Mouse (Mus musculus) hindbrain, postnatal 0 days (tissue): ENCODE data around the gene Lrrc34. TPM values are rescaled to one million over a fixed set of nuclear protein-coding genes. Genes with fewer than 3 reads are reported as not detected.
A peak's percentile ranks its signal among the peaks of the same experiment; 100 is the strongest.

Source experiments
- ATAC-seq: fragments of 200-750 bp; cut with Nextera tagmentation; 2 replicates; pipeline ENCODE4 v1.8.0; 2017; ENCODE audit warnings: mild to moderate bottlenecking, moderate TSS enrichment, moderate library complexity
- DNase-seq: peaks from one replicate; pipeline ENCODE4 v3.0.0-alpha.2; 2015; ENCODE audit warnings: low spot score
- H3K27ac ChIP-seq: fragments of 300-500 bp; sonication (generic); 2 replicates; pipeline ENCODE4 v1.5.1; 2014; ENCODE audit warnings: mild to moderate bottlenecking
- H3K27me3 ChIP-seq: fragments of 300-500 bp; sonication (generic); 2 replicates; pipeline ENCODE4 v1.6.1; 2014; ENCODE audit warnings: low read length, mixed read lengths; ENCODE audit not compliant: insufficient read depth
- H3K36me3 ChIP-seq: fragments of 300-500 bp; sonication (generic); 2 replicates; pipeline ENCODE4 v1.6.1; 2014; ENCODE audit warnings: low read length, mixed read lengths; ENCODE audit not compliant: insufficient read depth
- H3K4me1 ChIP-seq: fragments of 300-500 bp; sonication (generic); 2 replicates; pipeline ENCODE4 v1.6.1; 2014; ENCODE audit warnings: antibody characterized with exemption, low read length, mixed read lengths; ENCODE audit not compliant: insufficient read depth
- H3K4me2 ChIP-seq: fragments of 300-500 bp; sonication (generic); 2 replicates; pipeline ENCODE4 v1.6.1; 2014; ENCODE audit warnings: low read depth, mild to moderate bottlenecking, low read length, moderate library complexity, mixed read lengths
- H3K4me3 ChIP-seq: fragments of 300-500 bp; sonication (generic); 2 replicates; pipeline ENCODE4 v1.5.1; 2014; ENCODE audit warnings: low read length
- H3K9ac ChIP-seq: fragments of 300-500 bp; sonication (generic); replicated peaks from 2 replicates; pipeline ENCODE4 v1.6.1; 2014; ENCODE audit warnings: mild to moderate bottlenecking, low read length, moderate library complexity, mixed read lengths
- H3K9me3 ChIP-seq: fragments of 300-500 bp; sonication (generic); 2 replicates; pipeline ENCODE4 v1.6.1; 2016; ENCODE audit warnings: low read length, mixed read lengths
- CTCF ChIP-seq: IDR thresholded peaks from 2 replicates; pipeline ENCODE4 v1.5.1; 2016; ENCODE audit warnings: antibody characterized with exemption, control low read depth, low read depth
- WGBS: fragments of 180-500 bp; shearing (Covaris S2); extraction: QIAGEN DNeasy Blood & Tissue Kit; methylation state at CpG from one replicate; pipeline ENCODE4 v1.1.7; 2014; 5-methylcytosine and 5-hydroxymethylcytosine counted together
- polyA plus RNA-seq: library from polyadenylated mRNA; unstranded; fragments of >200 nt; fragmentation: Nextera tagmentation; extraction: Ambion mirVana; gene quantifications from 2 replicates; pipeline ENCODE4 v1.2.1, GENCODE M21; 2015
- total RNA-seq: library from RNA; depleted of rRNA; stranded (reverse); fragments of >200 nt; gene quantifications from 2 replicates; pipeline ENCODE4 v1.2.3, GENCODE M21; 2014; rRNA removed

Gene Lrrc34
- total RNA-seq, result 1.2 and 1.5 TPM in 2 replicates
- polyA plus RNA-seq, result 1.4 and 1.7 TPM in 2 replicates

- DNase-seq (peak; percentile 74), ATAC-seq (peak; percentile 92)
- Histone ChIP-seq H3K27ac (no peak within 1 kb of the TSS), H3K36me3 (no peaks in the 10 kb centered on the region), H3K27me3 (0 out of 2 replicates have a peak, but pooled peaks cover 3% of the 10 kb centered on the region), H3K9me3 (no peaks in the 10 kb centered on the region), H3K4me1 (0 out of 2 replicates have a peak, but pooled peaks cover 5% of the 10 kb centered on the region), H3K4me2 (peak within 1 kb of the TSS; percentile 62), H3K9ac (0 out of 2 replicates have a peak within 1 kb of the TSS, but pooled peaks have one; percentile 21), H3K4me3 (peak within 1 kb of the TSS; percentile 32)
- 3% methylated on average over 24 of the region's 25 CpGs for WGBS
- no peak for TF ChIP-seq CTCF
Measured at GRCm38 (mm10) chr3:30647440-30648090, at the start of gene Lrrc34. TSS of gene Lrrc34 (minus strand) at chr3:30647869.

- no peaks in the 10 kb centered on the region for H3K36me3 ChIP-seq
- no peak overlapping the region for H3K4me2 ChIP-seq
- no peaks in the 10 kb centered on the region for H3K27me3 ChIP-seq
- peak; percentile 56; the same call in 1 of the 2 replicates for ATAC-seq
- H3K9me3 ChIP-seq, result no peaks in the 10 kb centered on the region
- no peak overlapping the region for H3K4me3 ChIP-seq
- WGBS, result 24% methylated on average over 2 of the region's 2 CpGs
- TF ChIP-seq CTCF, result peak; percentile 85
- no peak overlapping the region for H3K9ac ChIP-seq
- H3K27ac ChIP-seq, result no peak overlapping the region
- DNase-seq, result peak; percentile 71
- H3K4me1 ChIP-seq, result no peaks in the 10 kb centered on the region
Measured at GRCm38 (mm10) chr3:30696346-30696745, 48.7 kb upstream of the Lrrc34 start.

- H3K4me3 ChIP-seq, result no peak overlapping the region
- H3K4me1 ChIP-seq, result no peaks in the 10 kb centered on the region
- H3K9me3 ChIP-seq, result no peaks in the 10 kb centered on the region
- H3K4me2 ChIP-seq, result no peak overlapping the region
- H3K27me3 ChIP-seq, result no peaks in the 10 kb centered on the region
- DNase-seq, result no peak
- no peak for ATAC-seq
- WGBS, result 93% methylated on average over 2 of the region's 2 CpGs
- H3K9ac ChIP-seq, result no peak overlapping the region
- no peak for TF ChIP-seq CTCF
- H3K36me3 ChIP-seq, result no peaks in the 10 kb centered on the region
- H3K27ac ChIP-seq, result no peak overlapping the region
Measured at GRCm38 (mm10) chr3:30695661-30696060, 48.0 kb upstream of the Lrrc34 start.

GRCm38 (mm10) chr3:30690976-30691375 lies 43.3 kb upstream of the Lrrc34 start:
- H3K4me1 ChIP-seq, result no peaks in the 10 kb centered on the region
- no peak overlapping the region for H3K4me2 ChIP-seq
- H3K9me3 ChIP-seq, result no peaks in the 10 kb centered on the region
- H3K9ac ChIP-seq, result no peak overlapping the region
- no peak overlapping the region for H3K4me3 ChIP-seq
- no peak for ATAC-seq
- TF ChIP-seq CTCF, result no peak
- no peaks in the 10 kb centered on the region for H3K27me3 ChIP-seq
- no peaks in the 10 kb centered on the region for H3K36me3 ChIP-seq
- no peak overlapping the region for H3K27ac ChIP-seq
- WGBS, result 68% methylated on average over 7 of the region's 7 CpGs
- DNase-seq, result no peak

GRCm38 (mm10) chr3:30687216-30687615 lies 39.5 kb upstream of the Lrrc34 start:
- Histone ChIP-seq H3K36me3 (no peaks in the 10 kb centered on the region), H3K4me2 (no peak overlapping the region), H3K4me3 (no peak overlapping the region), H3K9me3 (no peaks in the 10 kb centered on the region), H3K27ac (no peak overlapping the region), H3K27me3 (no peaks in the 10 kb centered on the region), H3K9ac (no peak overlapping the region), H3K4me1 (no peaks in the 10 kb centered on the region)
- no peak for TF ChIP-seq CTCF
- DNase-seq, result no peak
- WGBS, result 77% methylated on average over 3 of the region's 3 CpGs
- no peak for ATAC-seq

- no peak overlapping the region for H3K4me3 ChIP-seq
- 84% methylated on average over 6 of the region's 6 CpGs for WGBS
- no peaks in the 10 kb centered on the region for H3K27me3 ChIP-seq
- H3K4me2 ChIP-seq, result no peak overlapping the region
- no peaks in the 10 kb centered on the region for H3K9me3 ChIP-seq
- H3K9ac ChIP-seq, result no peak overlapping the region
- ATAC-seq (no peak), DNase-seq (no peak)
- no peak for TF ChIP-seq CTCF
- H3K36me3 ChIP-seq, result no peaks in the 10 kb centered on the region
- H3K4me1 ChIP-seq, result no peaks in the 10 kb centered on the region
- no peak overlapping the region for H3K27ac ChIP-seq
Measured at GRCm38 (mm10) chr3:30683190-30683589, 35.5 kb upstream of the Lrrc34 start.

GRCm38 (mm10) chr3:30658486-30658885 lies 10.8 kb upstream of the Lrrc34 start:
- Histone ChIP-seq H3K4me2 (no peak overlapping the region), H3K9me3 (no peaks in the 10 kb centered on the region), H3K27me3 (no peaks in the 10 kb centered on the region), H3K4me1 (no peaks in the 10 kb centered on the region), H3K36me3 (no peaks in the 10 kb centered on the region), H3K9ac (no peak overlapping the region), H3K4me3 (no peak overlapping the region), H3K27ac (no peak overlapping the region)
- no peak for TF ChIP-seq CTCF
- DNase-seq (no peak), ATAC-seq (no peak)
- WGBS, result 89% methylated on average over 9 of the region's 9 CpGs
